Mouse (Mus musculus) kidney, embryonic 16.5 days (tissue): ENCODE results near the gene Gm7861. TPM values are rescaled to one million over a fixed set of nuclear protein-coding genes. Genes with fewer than 3 reads are reported as not detected.
"Not testable (repeated sequence)": the region's sequence is repeated elsewhere in the genome, so short reads cannot be mapped to it uniquely, and the experiment has no call there.

Experiments used
- ATAC-seq: fragments of 200-750 bp; cut with Nextera tagmentation; 2 replicates; pipeline ENCODE4 v1.8.0; 2017; ENCODE audit warnings: moderate TSS enrichment; ENCODE audit not compliant: low FRiP score, low TSS enrichment
- H3K27ac ChIP-seq: fragments of 300-500 bp; sonication (generic); 2 replicates; pipeline ENCODE4 v1.5.1; 2014; ENCODE audit warnings: low read length
- H3K27me3 ChIP-seq: fragments of 300-500 bp; sonication (generic); 2 replicates; pipeline ENCODE4 v1.6.1; 2014; ENCODE audit warnings: low read length, control low read depth, mixed read lengths; ENCODE audit not compliant: insufficient read depth
- H3K36me3 ChIP-seq: fragments of 300-500 bp; sonication (generic); 2 replicates; pipeline ENCODE4 v1.6.1; 2014; ENCODE audit warnings: low read length, control low read depth, mixed read lengths; ENCODE audit not compliant: insufficient read depth
- H3K4me1 ChIP-seq: fragments of 300-500 bp; sonication (generic); 2 replicates; pipeline ENCODE4 v1.6.1; 2014; ENCODE audit warnings: low read length, control low read depth, mixed read lengths; ENCODE audit not compliant: insufficient read depth
- H3K4me2 ChIP-seq: fragments of 300-500 bp; sonication (generic); replicated peaks from 2 replicates; pipeline ENCODE4 v1.6.1; 2014; ENCODE audit warnings: low read depth, low read length
- H3K4me3 ChIP-seq: fragments of 300-500 bp; sonication (generic); 2 replicates; pipeline ENCODE4 v1.5.1; 2014; ENCODE audit warnings: mild to moderate bottlenecking, low read length
- H3K9ac ChIP-seq: fragments of 300-500 bp; sonication (generic); replicated peaks from 2 replicates; pipeline ENCODE4 v1.6.1; 2014; ENCODE audit warnings: low read length
- H3K9me3 ChIP-seq: fragments of 300-500 bp; sonication (generic); 2 replicates; pipeline ENCODE4 v1.6.1; 2016; ENCODE audit warnings: low read length, control low read depth
- WGBS: fragments of 180-500 bp; shearing (Covaris S2); extraction: QIAGEN DNeasy Blood & Tissue Kit; methylation state at CpG from one replicate; pipeline ENCODE4 v1.1.7; 2014; 5-methylcytosine and 5-hydroxymethylcytosine counted together
- polyA plus RNA-seq: library from polyadenylated mRNA; unstranded; fragments of >200 nt; fragmentation: Nextera tagmentation; extraction: Ambion mirVana; gene quantifications from 2 replicates; pipeline ENCODE4 v1.2.1, GENCODE M21; 2015

The Gm7861 gene
- polyA plus RNA-seq, result not detected in 2 replicates

DNA sequence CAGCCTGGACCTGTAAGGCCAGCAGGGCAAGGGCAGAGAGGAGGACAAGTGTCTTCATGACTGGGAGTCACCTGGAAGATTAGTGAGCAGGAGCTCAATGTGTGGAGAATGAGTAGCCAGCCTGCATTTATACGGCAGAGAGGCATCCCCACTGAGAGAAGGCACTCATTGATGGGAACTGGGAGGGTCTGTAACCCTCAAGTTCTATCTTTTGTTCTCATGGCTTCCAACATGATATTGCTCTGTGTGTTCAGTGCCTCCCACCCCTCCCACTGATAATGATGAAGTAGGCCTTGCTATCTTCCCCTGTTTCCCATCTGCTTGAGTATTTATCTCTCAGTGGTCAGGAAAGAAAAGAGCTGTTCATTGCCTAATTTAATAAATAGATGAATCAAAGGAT is at the start of gene Gm7861:
Gene Gm7861 (minus strand): TSS at position 101 of the 400 bp plus-strand sequence.
- H3K27ac ChIP-seq, H3K4me2 ChIP-seq, H3K9ac ChIP-seq, H3K27me3 ChIP-seq, ATAC-seq, H3K9me3 ChIP-seq, H3K36me3 ChIP-seq, H3K4me1 ChIP-seq, H3K4me3 ChIP-seq: not testable (repeated sequence)
- WGBS, result no CpG with 5 or more reads among the region's 1 CpGs

GRCm38 (mm10) chr8:21617883-21618282 is 23.6 kb upstream of the Gm7861 start, which contains the start of gene Defa26:
Defa26 (plus strand) TSS chr8:21618183.
- ATAC-seq, H3K36me3 ChIP-seq, H3K27ac ChIP-seq, H3K4me2 ChIP-seq, H3K27me3 ChIP-seq, H3K9ac ChIP-seq, H3K9me3 ChIP-seq, H3K4me3 ChIP-seq, H3K4me1 ChIP-seq: not testable (repeated sequence)
- WGBS, result no CpG with 5 or more reads among the region's 1 CpGs

DNA sequence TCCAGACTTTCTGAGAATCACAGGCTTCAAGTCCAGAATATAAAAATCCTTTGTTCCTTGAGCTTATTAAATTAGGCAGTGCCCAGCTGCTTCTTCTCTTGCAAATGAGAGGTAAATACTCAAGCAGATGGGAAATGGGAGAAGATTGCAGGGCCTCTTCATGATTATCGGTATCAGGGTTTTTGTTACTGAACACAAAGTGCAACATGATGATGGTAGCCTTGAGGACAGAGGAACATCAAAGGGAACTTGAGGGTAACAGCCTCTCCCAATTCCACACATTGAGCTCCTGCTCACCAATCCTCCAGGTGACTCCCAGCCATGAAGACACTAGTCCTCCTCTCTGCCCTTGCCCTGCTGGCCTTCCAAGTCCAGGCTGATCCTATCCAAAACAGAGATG is 11.6 kb downstream of the Gm7861 start, which contains the start of gene Defa28:
Gene Defa28 (plus strand): TSS at position 301 of the 400 bp plus-strand sequence.
- not testable (repeated sequence) for H3K27ac ChIP-seq, H3K27me3 ChIP-seq, ATAC-seq, H3K4me2 ChIP-seq, H3K9me3 ChIP-seq, H3K4me3 ChIP-seq, H3K9ac ChIP-seq, H3K36me3 ChIP-seq, H3K4me1 ChIP-seq
- WGBS, result no CpG with 5 or more reads among the region's 1 CpGs

DNA sequence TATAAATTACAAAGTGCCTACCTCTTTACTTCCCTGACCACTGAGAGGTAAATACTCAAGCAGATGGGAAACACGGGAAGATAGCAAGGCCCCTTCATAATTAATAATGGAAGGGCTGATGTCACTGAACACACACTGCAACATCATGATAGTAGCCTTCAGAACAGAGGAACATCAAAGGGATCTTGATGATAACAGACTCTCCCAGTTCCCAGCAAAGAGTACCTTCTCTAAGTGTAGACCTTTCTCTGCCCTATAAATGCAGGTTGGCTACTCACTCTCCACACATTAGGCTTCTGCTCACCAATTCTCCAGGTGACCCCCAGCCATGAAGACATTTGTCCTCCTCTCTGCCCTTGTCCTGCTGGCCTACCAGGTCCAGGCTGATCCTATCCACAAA is 29.2 kb downstream of the Gm7861 start, which contains the start of gene Defa37:
Gene Defa37 (plus strand): TSS at position 301 of the 400 bp plus-strand sequence.
- not testable (repeated sequence) for H3K9ac ChIP-seq, H3K4me1 ChIP-seq, H3K27me3 ChIP-seq, H3K9me3 ChIP-seq, H3K4me3 ChIP-seq, ATAC-seq, H3K36me3 ChIP-seq, H3K4me2 ChIP-seq, H3K27ac ChIP-seq
- WGBS, result no CpG with 5 or more reads among the region's 1 CpGs

Other genes with a start within 250 kb of the Gm7861 start
- gene Defa2, start 216.0 kb downstream of the Gm7861 start, polyA plus RNA-seq, result not detected in 2 replicates
- not detected in 2 replicates for gene Defa33, start 202.7 kb downstream of the Gm7861 start, polyA plus RNA-seq
- gene Defa36, start 167.1 kb downstream of the Gm7861 start, polyA plus RNA-seq, result not detected in 2 replicates
- not detected in 2 replicates for gene Gm7849, start 137.9 kb downstream of the Gm7861 start, polyA plus RNA-seq
- gene Defa20, start 85.2 kb downstream of the Gm7861 start, polyA plus RNA-seq, result not detected in 2 replicates
- not detected in 2 replicates for gene Defa32, start 65.5 kb downstream of the Gm7861 start, polyA plus RNA-seq
- gene Defa37, start 29.1 kb downstream of the Gm7861 start, polyA plus RNA-seq, result not detected in 2 replicates
- gene Defa28, start 11.5 kb downstream of the Gm7861 start, polyA plus RNA-seq, result not detected in 2 replicates
- gene Defa26, start 23.7 kb upstream of the Gm7861 start, polyA plus RNA-seq, result not detected in 2 replicates
- gene Defa17, start 61.3 kb upstream of the Gm7861 start, polyA plus RNA-seq, result not detected in 2 replicates
- gene Defa34, start 71.3 kb upstream of the Gm7861 start, polyA plus RNA-seq, result not detected in 2 replicates
- not detected in 2 replicates for gene AY761184, start 109.1 kb upstream of the Gm7861 start, polyA plus RNA-seq
- not detected in 2 replicates for gene Defa24, start 140.0 kb upstream of the Gm7861 start, polyA plus RNA-seq
- gene Defb50, start 229.0 kb upstream of the Gm7861 start, polyA plus RNA-seq, result not detected in 2 replicates
- not detected in 2 replicates for gene Defb2, start 245.4 kb upstream of the Gm7861 start, polyA plus RNA-seq